Mouse (Mus musculus) embryo, embryonic 10 days (tissue): ENCODE measurements at regions not wholly inside any gene's neighbourhood (a gene's known extent, or its start where the extent isn't known, plus 50 kb on each side); places are given as distances from the start of the nearest gene placed in this dataset.
"Not testable (repeated sequence)": the region's sequence is repeated elsewhere in the genome, so short reads cannot be mapped to it uniquely, and the experiment has no call there.

ENCODE experiments used
- DNase-seq: peaks from one replicate; pipeline ENCODE4 v3.0.0-alpha.2; 2015; ENCODE audit warnings: low spot score

GRCm38 (mm10) chr16:42546229-42547163 lies 206.0 kb upstream of the Gap43 start:
- DNase-seq: peak; percentile 68

GRCm38 (mm10) chr16:42517321-42517720 lies 176.9 kb upstream of the Gap43 start:
- no peak for DNase-seq

GRCm38 (mm10) chr16:42515929-42516328 lies 175.5 kb upstream of the Gap43 start:
- DNase-seq: no peak

GRCm38 (mm10) chr16:42505107-42505506 lies 164.7 kb upstream of the Gap43 start:
- DNase-seq: no peak

GRCm38 (mm10) chr16:42501713-42502112 lies 161.3 kb upstream of the Gap43 start:
- no peak for DNase-seq

GRCm38 (mm10) chr16:42501109-42501508 lies 160.7 kb upstream of the Gap43 start:
- DNase-seq: not testable (repeated sequence)

- no peak for DNase-seq
These were observed 159.1 kb upstream of the Gap43 start for GRCm38 (mm10) chr16:42499514-42499913.

GRCm38 (mm10) chr16:42498368-42498767 lies 157.9 kb upstream of the Gap43 start:
- DNase-seq: no peak

- DNase-seq: no peak
These were observed 153.1 kb upstream of the Gap43 start for GRCm38 (mm10) chr16:42493596-42493995.

GRCm38 (mm10) chr16:42488745-42489144 lies 148.3 kb upstream of the Gap43 start:
- DNase-seq: no peak

GRCm38 (mm10) chr16:42479978-42480377 lies 139.5 kb upstream of the Gap43 start:
- DNase-seq: no peak

- no peak for DNase-seq
These were observed 126.5 kb upstream of the Gap43 start for GRCm38 (mm10) chr16:42466976-42467375.

GRCm38 (mm10) chr16:42456335-42456984 lies 116.0 kb upstream of the Gap43 start:
- no peak for DNase-seq

GRCm38 (mm10) chr16:42453338-42453737 lies 112.9 kb upstream of the Gap43 start:
- no peak for DNase-seq

- DNase-seq: no peak
These were observed 109.5 kb upstream of the Gap43 start for GRCm38 (mm10) chr16:42449840-42450444.

GRCm38 (mm10) chr16:42444863-42445423 lies 104.5 kb upstream of the Gap43 start:
- DNase-seq: no peak

GRCm38 (mm10) chr16:42444408-42444862 lies 104.0 kb upstream of the Gap43 start:
- peak; percentile 18 for DNase-seq

- DNase-seq: peak; percentile 45
These were observed 100.4 kb upstream of the Gap43 start for GRCm38 (mm10) chr16:42440822-42441221.

- DNase-seq: no peak
These were observed 91.1 kb upstream of the Gap43 start for GRCm38 (mm10) chr16:42431529-42431928.

GRCm38 (mm10) chr16:42416673-42417072 lies 76.2 kb upstream of the Gap43 start:
- no peak for DNase-seq

- DNase-seq: not testable (repeated sequence)
These were observed 71.6 kb upstream of the Gap43 start for GRCm38 (mm10) chr16:42412031-42412430.

GRCm38 (mm10) chr16:42396596-42396995 lies 56.1 kb upstream of the Gap43 start:
- no peak for DNase-seq
